ENCODE assay signal across 8 mouse cellular contexts in the genomic region with DNA sequence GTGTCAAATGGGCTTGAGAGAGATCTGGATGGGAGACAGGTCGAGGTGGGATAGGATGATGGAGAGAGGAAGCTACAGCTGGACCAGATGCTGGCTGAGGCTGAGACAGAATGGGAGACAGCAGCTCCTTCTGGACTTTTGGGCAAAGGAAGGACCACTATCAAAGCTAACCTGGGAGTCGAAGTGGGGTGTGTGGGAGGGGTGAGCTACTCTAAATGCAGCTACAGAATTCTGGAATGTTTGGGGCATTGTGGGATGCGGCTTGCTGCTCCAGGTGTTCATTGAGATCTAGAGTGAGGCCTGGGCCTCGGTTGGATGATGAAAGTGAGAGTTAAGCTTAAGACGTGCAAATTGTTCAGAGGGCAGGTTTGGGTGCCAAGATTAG. TPM values are rescaled to one million over a fixed set of nuclear protein-coding genes. Genes with fewer than 3 reads are reported as not detected.
DNase-seq lines count a peak whose midpoint lies in the region; ATAC-seq and TF ChIP-seq lines count a peak whose summit lies in the region.

No protein-coding gene starts in this region.

- no peaks in the 10 kb centered on the region for H3K79me2 ChIP-seq in CH12.LX (replicated peaks; ENCODE audit: control insufficient read depth, extremely low read depth, insufficient read depth, poor library complexity, severe bottlenecking)

- TF ChIP-seq RAD21 in CH12.LX (IDR thresholded peaks at IDR 0.05; ENCODE audit: low read depth, low read length) = no peak

- H3K9ac ChIP-seq in CH12.LX (ENCODE audit: insufficient read depth, low read depth) = no peak overlapping the region
- H3K9ac ChIP-seq in hindbrain, embryonic 11.5 days (ENCODE audit: low read depth, low read length) = no peak overlapping the region; the same call in 1 of the 2 replicates

- DNase-seq in gastrocnemius, adult 2 months = no peak
- DNase-seq in gastrocnemius, postnatal 4 days (ENCODE audit: low spot score in 2 of 2) = no peak
- no peak for DNase-seq in CH12.LX (ENCODE audit: extremely low read depth)
- no peak for DNase-seq in hindbrain, embryonic 11.5 days (ENCODE audit: low spot score)
- DNase-seq in right cerebral cortex, postnatal 4 days = no peak
- DNase-seq in Muller cell, postnatal 12 days (ENCODE audit: inconsistent ontology term) = no peak

- H3K4me1 ChIP-seq in CH12.LX (ENCODE audit: control insufficient read depth in 1 of 2, insufficient read depth in 2 of 2) = peaks cover 8 to 12% of the 10 kb centered on the region in 2 experiments
- H3K4me1 ChIP-seq in hindbrain, embryonic 11.5 days (replicated peaks; ENCODE audit: control insufficient read depth, insufficient read depth, low read length) = 0 out of 2 replicates have a peak, but pooled peaks cover 3% of the 10 kb centered on the region

- peak overlapping the region; percentile 70; the same call in 1 of the 2 replicates for H3K4me2 ChIP-seq in CH12.LX (ENCODE audit: insufficient read depth, low read depth, poor library complexity, severe bottlenecking)
- peak overlapping the region; percentile 100 for H3K4me2 ChIP-seq in hindbrain, embryonic 11.5 days (replicated peaks; ENCODE audit: low read depth, low read length)

- no peak for TF ChIP-seq CTCF in gastrocnemius, adult 2 months (IDR thresholded peaks at IDR 0.05)
- no peak for TF ChIP-seq CTCF in CH12.LX (conservative IDR thresholded peaks at IDR 0.05 in 1 of 2, IDR thresholded peaks at IDR 0.05 in 1 of 2; ENCODE audit: low read depth in 2 of 2, low read length in 2 of 2)

- no peaks in the 10 kb centered on the region for H3K27me3 ChIP-seq in CH12.LX (replicated peaks)
- H3K27me3 ChIP-seq in hindbrain, embryonic 11.5 days (ENCODE audit: control insufficient read depth, insufficient read depth, low read length) = 0 out of 2 replicates have a peak, but pooled peaks cover 2% of the 10 kb centered on the region

- TF ChIP-seq POLR2A in CH12.LX (IDR thresholded peaks at IDR 0.05; ENCODE audit: low read depth, low read length) = no peak

- in situ Hi-C loops in CH12.LX (cut with MboI; ENCODE audit: low pct_ligation_motif_present, low pct_unique_long_range_greater_than_20kb, low sequenced_read_pairs) = no loop called here

- no peak overlapping the region for H3K27ac ChIP-seq in gastrocnemius, adult 2 months
- H3K27ac ChIP-seq in CH12.LX (ENCODE audit: insufficient read depth, low read depth) = no peak overlapping the region
- H3K27ac ChIP-seq in hindbrain, embryonic 11.5 days (ENCODE audit: low read depth, low read length) = no peak overlapping the region

- 53% methylated on average over 5 of the region's 5 CpGs for WGBS in hindbrain, embryonic 11.5 days

- TF ChIP-seq EP300 in CH12.LX (IDR thresholded peaks at IDR 0.05; ENCODE audit: low read length) = no peak

- peaks cover 0 to 8% of the 10 kb centered on the region in 2 experiments for H3K36me3 ChIP-seq in CH12.LX (replicated peaks in 1 of 2; ENCODE audit: control insufficient read depth in 1 of 2, insufficient read depth in 1 of 2, low read length in 1 of 2)
- no peaks in the 10 kb centered on the region for H3K36me3 ChIP-seq in hindbrain, embryonic 11.5 days (ENCODE audit: control insufficient read depth, insufficient read depth, low read length)

- dilution Hi-C loops in CH12.LX (cut with MboI; ENCODE audit: extremely low pct_ligation_motif_present, extremely low pct_unique_long_range_greater_than_20kb, low sequenced_read_pairs) = no loop called here

- intact Hi-C loops in gastrocnemius, adult 2 months (cut with DNase I) = no loop called here

- no peak; the same call in 1 of the 2 replicates for ATAC-seq in hindbrain, embryonic 11.5 days (ENCODE audit: low FRiP score)
- ATAC-seq in megakaryocyte-erythroid progenitor cell, adult 5-6 weeks (replicated peaks; ENCODE audit: low FRiP score, low TSS enrichment, poor library complexity, severe bottlenecking) = 0 out of 2 replicates have a peak, but pooled peaks have one; percentile 16
- no peak for ATAC-seq in erythroblast, adult 5-6 weeks (replicated peaks; ENCODE audit: low FRiP score, poor library complexity, severe bottlenecking)

- H3K4me3 ChIP-seq in gastrocnemius, adult 2 months = peak overlapping the region; percentile 71
- H3K4me3 ChIP-seq in CH12.LX (replicated peaks in 1 of 3; ENCODE audit: low read depth in 2 of 3, low read length in 2 of 3, poor library complexity in 1 of 3) = no peak overlapping the region
- peak overlapping the region; percentile 82 for H3K4me3 ChIP-seq in hindbrain, embryonic 11.5 days (ENCODE audit: low read depth, low read length)

- peaks cover 3% of the 10 kb centered on the region for H3K9me3 ChIP-seq in CH12.LX (replicated peaks; ENCODE audit: low read length)
- no peaks in the 10 kb centered on the region for H3K9me3 ChIP-seq in hindbrain, embryonic 11.5 days (ENCODE audit: control insufficient read depth, low read length)

TF ChIP-seq in CH12.LX, 34 proteins besides CTCF, POLR2A, EP300 and RAD21:
- TF ChIP-seq BHLHE40 (IDR thresholded peaks at IDR 0.05; ENCODE audit: low read depth, low read length) (no peak), ZMIZ1 (IDR thresholded peaks at IDR 0.05; ENCODE audit: low read depth, low read length) (no peak), CHD2 (IDR thresholded peaks at IDR 0.05; ENCODE audit: low read length) (no peak), PAX5 (IDR thresholded peaks at IDR 0.05; ENCODE audit: low read length) (no peak), RCOR1 (conservative IDR thresholded peaks at IDR 0.05; ENCODE audit: low read depth, low read length) (no peak), CHD1 (IDR thresholded peaks at IDR 0.05; ENCODE audit: low read depth, low read length) (no peak), USF2 (conservative IDR thresholded peaks at IDR 0.05; ENCODE audit: low read depth, low read length) (no peak), TCF12 (IDR thresholded peaks at IDR 0.05; ENCODE audit: low read depth, low read length) (no peak), MAX (IDR thresholded peaks at IDR 0.05; ENCODE audit: low read length) (no peak), JUND (conservative IDR thresholded peaks at IDR 0.05; ENCODE audit: low read depth, low read length) (no peak), NRF1 (IDR thresholded peaks at IDR 0.05; ENCODE audit: low read depth, low read length) (no peak), ETS1 (conservative IDR thresholded peaks at IDR 0.05; ENCODE audit: low read depth, low read length) (no peak), SIN3A (IDR thresholded peaks at IDR 0.05; ENCODE audit: low read length) (no peak), MYC (IDR thresholded peaks at IDR 0.05; ENCODE audit: low read depth, low read length) (no peak), MXI1 (IDR thresholded peaks at IDR 0.05; ENCODE audit: low read depth, low read length) (no peak), HCFC1 (IDR thresholded peaks at IDR 0.05; ENCODE audit: low read depth, low read length) (no peak), ZKSCAN1 (IDR thresholded peaks at IDR 0.05; ENCODE audit: borderline replicate concordance, low read depth, low read length) (no peak)
TF ChIP-seq in CH12.LX: peak in this region for 0.

RNA-seq across cellular contexts. Expression of gene Trim62, which starts 1.3 kb away (rescaled TPM):
- total RNA-seq in gastrocnemius, adult 2 months (2021) = under 1 TPM; 0.50 to 0.74 TPM
- total RNA-seq in gastrocnemius, postnatal 4 days (2021) = 1 to 10 TPM; 3.2 to 3.7 TPM
- total RNA-seq in CH12.LX (2012; rRNA removed) (0.98 and 1.1 TPM in 2 replicates), CH12.LX (2014; rRNA removed) (0.40 and 0.46 TPM in 2 replicates)
- polyA plus RNA-seq in CH12.LX (2012; ENCODE audit: insufficient read length, low read depth) = 1.8 and 2.7 TPM in 2 replicates
- polyA plus RNA-seq in hindbrain, embryonic 11.5 days (2014; fragmentation: Nextera tagmentation; extraction: Ambion mirVana) = 13.0 and 13.1 TPM in 2 replicates
- total RNA-seq in megakaryocyte-erythroid progenitor cell, adult 5-6 weeks (2014; fragmentation: Nextera tagmentation) = 0.54 and 0.79 TPM in 2 replicates
- total RNA-seq in megakaryocyte-erythroid progenitor cell, adult 5-6 weeks (2017) = 0.38 TPM in 1 of 2 replicates, not detected in the other
- total RNA-seq in erythroblast, adult 5-6 weeks (2015; ENCODE audit: low replicate concordance) = not detected in 2 replicates
- not detected in 2 replicates for total RNA-seq in erythroblast, adult 5-6 weeks (2017; ENCODE audit: low replicate concordance)

Comparison
In these comparisons a context has a peak if more than half of its experiments do, and no peak if none do; other contexts are left out.
1. H3K4me3 ChIP-seq: peak in gastrocnemius, adult 2 months (single experiment) and hindbrain, embryonic 11.5 days (single experiment); none in CH12.LX (0 of 3).